Mouse (Mus musculus) brain, embryonic 14.5 days (tissue): ENCODE results near the gene Cdyl.

Experiments used
- CTCF ChIP-seq: fragments of 200-500 bp; IDR thresholded peaks from 2 replicates; pipeline ENCODE4 v1.5.1; 2012; ENCODE audit warnings: inconsistent platforms, mild to moderate bottlenecking, moderate library complexity, borderline replicate concordance; ENCODE audit not compliant: insufficient read depth, insufficient read length; ENCODE audit errors: extremely low read depth
- POLR2A ChIP-seq: fragments of 200-500 bp; IDR thresholded peaks from 2 replicates; pipeline ENCODE4 v1.6.1; 2012; ENCODE audit warnings: mild to moderate bottlenecking, inconsistent platforms, borderline replicate concordance; ENCODE audit not compliant: poor library complexity, insufficient read depth, insufficient read length, severe bottlenecking; ENCODE audit errors: extremely low read depth

- TF ChIP-seq POLR2A (no peak), CTCF (no peak)
Measured at GRCm38 (mm10) chr13:35905879-35906481, 246.3 kb downstream of the Cdyl start, which contains the start of gene Rpp40.
